Mouse (Mus musculus): ENCODE data around the gene Casq1. TPM values are rescaled to one million over a fixed set of nuclear protein-coding genes. Genes with fewer than 3 reads are reported as not detected.

Gene Casq1
- polyA plus RNA-seq (2017; shearing (Covaris generic)): not detected

DNA sequence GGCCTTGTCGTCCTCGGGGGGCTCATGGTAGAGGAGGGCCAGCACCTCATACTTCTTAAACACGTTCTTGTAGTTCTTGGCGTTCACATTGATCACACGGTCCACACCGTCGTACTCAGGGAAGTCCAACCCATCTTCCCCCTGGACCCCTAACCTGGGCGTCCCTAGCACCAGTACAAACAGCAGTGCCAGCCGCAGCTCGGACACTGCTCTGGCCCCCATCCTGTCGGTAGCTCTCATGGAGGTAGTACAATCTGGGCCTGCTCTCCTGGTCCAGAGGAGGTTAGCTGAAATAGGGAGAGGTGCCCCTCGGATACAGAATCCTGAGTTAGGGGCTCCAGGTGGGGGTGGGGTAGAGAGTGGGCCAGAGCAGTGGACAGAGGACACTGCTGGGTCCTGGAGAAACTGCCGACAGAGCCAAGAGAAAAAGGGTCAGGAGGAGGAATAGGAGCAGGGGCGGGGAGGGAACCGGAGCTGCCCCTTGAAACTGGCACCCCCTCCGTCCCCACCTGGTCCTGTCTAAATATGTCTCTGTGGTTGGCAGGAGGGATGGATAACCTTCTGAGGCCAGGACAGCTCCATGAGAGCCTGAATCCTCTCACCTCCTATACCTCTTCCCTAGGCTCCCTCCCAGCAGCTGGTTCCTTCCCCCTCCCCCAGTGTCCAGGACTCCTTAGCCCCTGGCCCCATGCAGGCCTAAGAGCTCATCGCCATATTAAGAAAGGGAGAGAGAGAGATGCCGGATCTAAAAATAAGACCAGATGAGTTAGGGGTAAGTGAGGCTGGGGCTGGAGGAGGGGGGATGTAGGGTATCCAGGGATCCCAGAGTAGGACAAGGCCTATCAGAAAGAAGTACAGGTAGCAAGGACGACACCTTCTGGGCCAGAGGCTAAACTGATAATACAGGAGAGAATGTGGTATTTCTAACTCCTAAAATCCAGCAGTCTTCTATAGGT lies at the start of gene Casq1:
Gene Casq1 (minus strand): TSS at position 418 of the 956 bp plus-strand sequence.

DNA sequence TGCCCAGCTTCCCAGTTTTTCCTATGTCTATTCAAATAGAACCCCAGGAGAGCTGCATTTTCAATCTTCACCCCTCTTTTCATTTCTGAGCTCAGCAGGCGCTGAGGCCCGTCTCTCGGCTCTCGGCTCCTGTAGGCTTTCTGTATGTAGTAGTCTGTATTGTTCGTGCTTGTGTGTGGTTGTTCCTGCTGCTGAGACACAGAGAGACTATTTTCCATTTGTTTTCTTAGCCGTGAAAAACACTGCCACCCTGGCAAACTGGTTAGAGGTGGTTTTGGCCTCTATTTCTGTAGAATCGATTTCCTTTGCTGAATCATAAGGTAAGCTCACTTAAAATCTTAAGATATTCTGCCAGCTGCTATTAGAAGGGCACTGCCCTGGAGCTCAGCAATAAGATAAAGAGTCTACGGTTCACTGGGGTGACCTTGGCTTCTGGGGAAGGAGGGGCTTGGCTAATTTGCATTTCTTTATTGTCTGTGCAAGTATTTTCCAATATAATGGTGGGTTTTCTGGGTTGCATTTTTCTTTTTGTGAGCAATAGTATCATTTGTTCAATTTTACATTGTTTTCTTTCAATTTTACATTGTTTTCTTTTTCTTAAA lies 41.9 kb upstream of the Casq1 start, which contains the start of gene Igsf8:
Gene Igsf8 (plus strand): TSS at position 165 of the 602 bp plus-strand sequence.

DNA sequence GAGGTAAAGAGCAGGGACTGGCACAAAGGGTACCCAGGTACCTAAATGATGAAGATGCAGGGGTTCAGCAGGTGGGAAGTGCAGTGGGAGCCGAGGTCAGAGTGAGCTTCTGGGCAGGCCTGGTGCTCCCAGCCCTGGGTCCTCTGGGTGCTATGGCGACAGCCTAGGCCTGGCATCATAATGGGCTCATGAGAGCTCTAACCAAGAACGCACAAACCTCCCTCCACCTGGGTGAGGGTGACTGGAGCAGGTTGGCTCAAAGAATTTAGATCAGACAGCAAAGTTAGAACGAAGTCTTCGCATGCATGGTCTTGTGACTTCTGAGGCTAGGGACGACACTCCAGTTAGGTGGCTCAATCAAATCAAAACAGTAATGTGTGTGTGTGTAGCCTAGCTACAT lies 38.6 kb upstream of the Casq1 start, which contains the start of gene Atp1a4:
Gene Atp1a4 (minus strand): TSS at position 101 of the 400 bp plus-strand sequence.

DNA sequence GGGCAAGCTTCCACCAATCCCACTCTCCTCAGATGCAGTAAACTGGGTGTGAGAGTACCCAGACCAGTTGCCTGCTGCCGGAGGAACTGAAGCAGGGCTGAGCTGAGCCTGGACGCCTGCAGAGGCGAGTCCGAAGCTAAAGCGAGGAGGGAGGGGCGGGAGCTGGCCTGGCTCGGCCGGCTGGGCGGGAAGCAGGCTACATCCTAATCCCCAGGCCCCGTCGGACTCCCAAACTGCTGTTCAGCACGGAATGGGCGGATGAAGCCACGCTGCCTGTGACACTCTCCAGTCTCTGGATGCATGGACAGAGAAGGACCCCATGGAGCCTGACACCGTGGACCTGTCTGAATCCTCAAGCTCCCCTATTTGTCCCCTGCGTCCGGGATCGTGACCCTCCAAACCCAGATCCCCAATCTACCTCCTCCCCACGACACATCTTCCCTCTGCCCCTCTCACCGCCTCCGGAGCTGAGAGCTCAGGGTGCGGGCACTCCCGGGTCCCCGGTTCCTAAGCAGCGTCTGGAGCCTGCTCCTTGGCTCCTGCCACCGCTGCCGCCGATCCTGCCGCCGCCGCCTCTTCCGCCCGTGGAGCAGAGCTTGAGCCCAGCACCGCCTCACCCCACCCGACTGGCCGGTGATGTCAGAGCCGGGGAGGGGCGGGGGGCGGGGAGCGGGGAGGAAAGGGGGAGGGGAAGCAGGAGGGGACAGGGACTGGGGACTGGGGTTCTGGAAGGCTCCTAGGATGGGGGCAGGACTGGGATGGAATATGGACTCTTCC lies 13.3 kb downstream of the Casq1 start, which contains the start of gene Pea15a:
Gene Pea15a (minus strand): TSS at position 664 of the 777 bp plus-strand sequence.

Other genes with a start within 250 kb of the Casq1 start
- gene Vangl2, start 191.4 kb downstream of the Casq1 start, polyA plus RNA-seq (2017; shearing (Covaris generic)): 2.4 TPM
- gene Nhlh1, start 162.3 kb downstream of the Casq1 start, polyA plus RNA-seq (2017; shearing (Covaris generic)): not detected
- gene Copa, start 137.3 kb downstream of the Casq1 start, polyA plus RNA-seq (2017; shearing (Covaris generic)): 274 TPM
- gene Ncstn, start 137.1 kb downstream of the Casq1 start, polyA plus RNA-seq (2017; shearing (Covaris generic)): 157 TPM
- gene Pex19, start 93.1 kb downstream of the Casq1 start, polyA plus RNA-seq (2017; shearing (Covaris generic)): 58.4 TPM
- 165 TPM for gene Dcaf8, start 71.8 kb downstream of the Casq1 start, polyA plus RNA-seq (2017; shearing (Covaris generic))
- gene Pea15a, start 13.1 kb downstream of the Casq1 start, polyA plus RNA-seq (2017; shearing (Covaris generic)): 75.5 TPM
- gene Atp1a4, start 38.5 kb upstream of the Casq1 start, polyA plus RNA-seq (2017; shearing (Covaris generic)): not detected
- 34.4 TPM for gene Igsf8, start 41.8 kb upstream of the Casq1 start, polyA plus RNA-seq (2017; shearing (Covaris generic))
- gene Atp1a2, start 78.2 kb upstream of the Casq1 start, polyA plus RNA-seq (2017; shearing (Covaris generic)): 0.98 TPM
- 0.07 TPM for gene Kcnj9, start 109.5 kb upstream of the Casq1 start, polyA plus RNA-seq (2017; shearing (Covaris generic))
- gene Kcnj10, start 121.3 kb upstream of the Casq1 start, polyA plus RNA-seq (2017; shearing (Covaris generic)): 0.09 TPM
- 10.5 TPM for gene Pigm, start 156.7 kb upstream of the Casq1 start, polyA plus RNA-seq (2017; shearing (Covaris generic))